Mouse (Mus musculus) lung, adult 2 months (tissue): ENCODE results near the gene Bmf. TPM values are rescaled to one million over a fixed set of nuclear protein-coding genes. Genes with fewer than 3 reads are reported as not detected.

Experiments
- DNase-seq: peaks from one replicate; pipeline ENCODE4 v3.0.0; 2022
- H3K4me1 ChIP-seq: fragments of 200-500 bp; 2 replicates; pipeline ENCODE4 v1.6.1; 2011; ENCODE audit warnings: low read length; ENCODE audit not compliant: control insufficient read depth, insufficient read depth
- H3K4me3 ChIP-seq: fragments of 200-500 bp; replicated peaks from 2 replicates; pipeline ENCODE3; 2011; ENCODE audit warnings: low read depth, mild to moderate bottlenecking, control low read depth, low read length; ENCODE audit errors: extremely low read depth
- CTCF ChIP-seq: fragments of 200-500 bp; IDR thresholded peaks from 2 replicates; pipeline ENCODE4 v1.5.1; 2011; ENCODE audit warnings: mild to moderate bottlenecking, low read length, control low read depth; ENCODE audit not compliant: insufficient read depth
- POLR2A ChIP-seq: fragments of 200-500 bp; IDR thresholded peaks from 2 replicates; pipeline ENCODE4 v1.6.1; 2011; ENCODE audit warnings: low read depth, mild to moderate bottlenecking, control low read depth, low read length, borderline replicate concordance; ENCODE audit errors: extremely low read depth
- WGBS: fragments of 180-500 bp; shearing (Covaris S2); methylation state at CpG from one replicate; pipeline ENCODE4 v1.1.7; 2018; 5-methylcytosine and 5-hydroxymethylcytosine counted together
- polyA plus RNA-seq: library from polyadenylated mRNA; depleted of rRNA; stranded (reverse); fragments of >200 nt; gene quantifications from 2 replicates; pipeline ENCODE4 v1.2.3, GENCODE M21; 2012

Gene Bmf
- polyA plus RNA-seq, 1 experiment = 35.9 TPM

DNA sequence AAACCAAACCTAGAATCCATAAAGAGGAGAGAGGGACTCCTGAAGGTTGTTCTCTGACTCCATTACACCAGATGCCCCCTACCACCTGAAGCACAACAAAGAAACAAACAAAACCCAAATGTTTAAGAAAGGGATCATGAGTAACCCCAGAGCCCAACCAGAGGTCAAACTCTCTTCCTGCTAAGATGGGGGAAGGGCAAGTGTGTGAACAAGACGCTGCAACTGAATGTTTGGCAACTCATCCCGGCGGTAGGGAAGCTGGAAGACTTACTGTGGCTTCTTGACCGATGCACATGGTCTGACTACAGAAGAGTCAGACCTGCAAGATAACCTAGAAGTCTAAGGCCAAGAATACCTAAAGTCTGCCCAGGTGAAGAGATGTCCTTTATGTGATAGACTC is 12.3 kb downstream of the Bmf start:
- no peak for TF ChIP-seq POLR2A
- TF ChIP-seq CTCF = no peak
- WGBS = 45% methylated on average over 4 of the region's 4 CpGs
- DNase-seq = no peak
- no peak overlapping the region for H3K4me3 ChIP-seq
- H3K4me1 ChIP-seq = peaks cover 44% of the 10 kb centered on the region

DNA sequence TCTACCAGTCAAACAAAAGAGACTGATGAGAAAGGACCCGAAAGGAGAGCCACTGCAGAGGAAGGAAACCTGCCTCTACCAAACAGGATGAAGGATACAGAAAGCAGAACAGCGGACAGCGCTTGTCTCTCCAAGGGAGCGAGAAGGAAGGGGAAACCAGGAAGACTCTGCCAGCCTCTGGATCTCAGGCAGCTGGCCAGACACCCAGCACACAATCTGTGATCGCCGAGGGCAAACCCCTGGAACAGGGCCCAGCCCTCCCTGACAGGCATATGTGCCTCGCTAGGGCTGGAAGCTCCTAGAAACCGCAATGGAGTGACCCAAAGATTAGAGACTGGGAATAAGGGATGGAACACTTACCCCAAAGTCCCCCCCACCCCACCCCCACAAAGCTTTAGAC is 12.9 kb downstream of the Bmf start:
- WGBS = 16% methylated on average over 8 of the region's 8 CpGs
- Histone ChIP-seq H3K4me1 (peaks cover 44% of the 10 kb centered on the region), H3K4me3 (no peak overlapping the region)
- peak; percentile 45 for DNase-seq
- no peak for TF ChIP-seq CTCF
- no peak for TF ChIP-seq POLR2A

DNA sequence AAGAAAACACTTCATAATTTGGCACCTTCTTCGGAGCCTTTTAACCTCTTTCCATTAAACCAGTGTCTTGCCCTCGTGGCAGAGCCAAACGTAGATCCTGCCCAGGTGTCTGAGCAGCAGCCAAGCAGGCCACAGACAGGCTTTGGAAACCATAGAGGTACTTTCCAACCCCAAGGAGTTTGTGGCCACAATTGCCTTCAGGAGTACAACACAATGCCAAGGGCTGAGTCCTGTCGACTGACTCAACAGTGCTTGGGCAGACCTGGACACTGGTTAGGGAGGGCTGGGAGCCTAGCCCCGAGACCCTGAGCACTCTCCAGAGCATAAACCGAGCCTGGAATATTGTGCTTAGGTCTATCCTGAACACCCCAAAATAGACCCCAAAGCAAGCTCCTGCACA is 13.4 kb downstream of the Bmf start:
- Histone ChIP-seq H3K4me3 (no peak overlapping the region), H3K4me1 (peaks cover 44% of the 10 kb centered on the region)
- DNase-seq = no peak
- no peak for TF ChIP-seq POLR2A
- TF ChIP-seq CTCF = no peak
- 37% methylated on average over 6 of the region's 6 CpGs for WGBS

DNA sequence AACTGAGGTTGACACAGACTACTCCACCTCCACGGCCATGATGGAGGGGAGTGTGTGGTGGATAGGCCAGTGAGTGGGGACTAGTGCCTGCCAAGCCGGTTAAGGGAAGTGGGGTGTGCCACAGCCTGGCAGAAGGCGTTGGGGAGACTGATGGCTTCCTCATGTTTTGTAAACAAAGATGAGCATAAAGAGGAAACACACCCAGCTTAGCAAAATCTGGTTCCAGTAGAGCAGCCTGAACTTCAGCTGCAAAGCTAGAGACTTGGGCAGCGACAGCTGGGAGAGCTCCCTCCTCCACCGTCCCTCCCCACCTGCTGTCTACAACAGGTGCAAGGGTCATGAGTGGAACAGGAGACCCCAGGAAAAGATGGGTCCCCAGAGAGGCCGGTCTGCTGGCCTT is 15.5 kb downstream of the Bmf start:
- 35% methylated on average over 6 of the region's 6 CpGs for WGBS
- TF ChIP-seq CTCF (no peak), POLR2A (no peak)
- no peak for DNase-seq
- Histone ChIP-seq H3K4me3 (no peak overlapping the region), H3K4me1 (peaks cover 35% of the 10 kb centered on the region)

DNA sequence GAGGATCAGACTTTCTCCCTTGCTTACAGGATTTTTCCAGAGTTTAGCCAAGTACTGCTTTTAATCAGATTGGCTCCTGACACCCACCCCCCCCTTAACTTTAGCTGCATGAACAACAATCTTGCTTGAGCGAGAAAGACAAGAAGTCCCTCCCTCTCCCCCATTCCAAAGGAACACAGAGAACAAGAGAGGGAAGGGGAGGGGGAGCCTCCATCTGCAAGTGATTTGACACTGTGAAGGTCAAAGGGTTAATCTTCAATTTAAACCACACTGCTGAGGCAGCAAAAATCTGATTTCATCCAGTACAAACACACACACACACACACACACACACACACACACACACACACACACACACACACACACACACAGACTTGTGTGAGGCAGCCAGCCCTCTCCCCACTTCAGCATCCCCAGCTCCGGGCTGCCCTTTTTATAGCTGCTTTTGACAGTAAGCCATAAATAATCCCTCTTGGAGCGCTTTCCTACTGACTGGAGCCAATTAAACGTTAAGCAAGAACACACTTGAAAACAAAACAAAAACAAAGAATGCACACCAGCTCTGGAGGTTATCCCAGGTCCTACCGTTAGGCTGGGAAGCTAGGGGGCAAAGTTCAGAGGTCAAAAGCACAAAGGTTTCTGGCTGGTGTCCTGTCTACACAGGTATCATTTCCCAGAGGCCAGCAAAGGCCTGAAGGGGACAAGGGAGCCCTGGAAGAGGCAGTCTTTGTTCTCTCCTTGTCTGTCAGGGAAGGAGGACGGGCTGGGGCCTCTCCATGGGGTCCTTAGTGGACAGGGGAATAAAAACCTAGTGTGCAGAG is 16.4 kb downstream of the Bmf start:
- DNase-seq = no peak
- TF ChIP-seq POLR2A (no peak), CTCF (no peak)
- WGBS = 19% methylated on average over 6 of the region's 6 CpGs
- Histone ChIP-seq H3K4me3 (no peak overlapping the region), H3K4me1 (peaks cover 35% of the 10 kb centered on the region)

DNA sequence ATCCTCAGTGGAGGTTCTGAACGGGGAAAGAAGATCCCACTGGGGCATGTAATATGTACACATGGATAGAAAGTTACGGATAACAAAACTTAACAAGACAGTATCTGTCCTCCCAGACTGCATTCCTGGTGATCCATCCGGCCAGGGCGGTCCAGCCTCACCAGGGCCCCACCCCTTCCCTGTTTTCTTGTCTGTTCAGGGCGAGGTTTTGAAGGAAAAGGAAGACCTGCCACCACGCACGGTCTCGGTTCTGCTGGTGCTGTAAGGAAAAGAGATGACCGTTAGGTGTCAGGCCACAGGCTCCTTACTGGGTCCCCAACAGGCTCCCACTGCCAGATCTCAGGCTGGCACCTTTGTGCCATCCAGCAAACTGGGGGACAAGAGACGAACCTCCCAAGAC is 17.1 kb downstream of the Bmf start:
- TF ChIP-seq CTCF = no peak
- TF ChIP-seq POLR2A = no peak
- WGBS = 35% methylated on average over 10 of the region's 10 CpGs
- H3K4me1 ChIP-seq = peaks cover 35% of the 10 kb centered on the region
- DNase-seq = no peak
- no peak overlapping the region for H3K4me3 ChIP-seq

DNA sequence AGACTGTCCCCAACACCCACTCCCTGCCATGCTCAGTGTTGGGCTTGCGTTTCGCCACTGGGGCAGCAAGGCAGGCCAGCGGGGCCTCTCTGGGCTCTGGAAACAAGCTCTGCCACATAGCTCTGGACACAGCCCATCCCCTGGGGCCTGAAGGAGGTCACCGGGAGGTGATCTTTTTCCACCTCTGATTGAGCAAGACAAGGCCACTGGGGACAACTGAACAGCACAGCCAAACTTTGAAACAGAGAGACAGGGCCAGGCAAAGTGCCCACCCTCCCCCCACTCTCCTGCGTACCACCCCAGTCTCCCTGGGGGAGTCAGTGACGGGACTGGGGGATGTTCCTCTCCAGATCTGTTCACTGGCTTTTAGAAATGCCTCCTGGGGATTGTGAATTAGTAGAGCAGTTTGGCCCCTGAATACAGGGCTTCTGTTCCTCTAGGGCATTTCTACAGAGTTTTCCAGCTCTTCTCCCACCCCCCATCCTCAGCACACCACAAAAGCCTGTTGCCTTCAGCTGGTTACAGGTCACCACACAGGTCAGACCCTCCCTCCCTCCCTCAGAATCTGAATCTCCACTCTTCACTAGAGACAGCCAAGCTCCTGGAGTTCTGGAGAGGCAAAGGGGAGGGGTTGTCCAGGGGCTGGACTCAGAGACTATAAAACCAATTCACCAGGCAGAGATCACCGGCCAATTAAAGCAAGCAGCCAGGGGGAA is 19.9 kb downstream of the Bmf start:
- TF ChIP-seq POLR2A (no peak), CTCF (no peak)
- peak; percentile 61 for DNase-seq
- H3K4me1 ChIP-seq = peaks cover 25% of the 10 kb centered on the region
- no peak overlapping the region for H3K4me3 ChIP-seq
- 44% methylated on average over 7 of the region's 7 CpGs for WGBS

DNA sequence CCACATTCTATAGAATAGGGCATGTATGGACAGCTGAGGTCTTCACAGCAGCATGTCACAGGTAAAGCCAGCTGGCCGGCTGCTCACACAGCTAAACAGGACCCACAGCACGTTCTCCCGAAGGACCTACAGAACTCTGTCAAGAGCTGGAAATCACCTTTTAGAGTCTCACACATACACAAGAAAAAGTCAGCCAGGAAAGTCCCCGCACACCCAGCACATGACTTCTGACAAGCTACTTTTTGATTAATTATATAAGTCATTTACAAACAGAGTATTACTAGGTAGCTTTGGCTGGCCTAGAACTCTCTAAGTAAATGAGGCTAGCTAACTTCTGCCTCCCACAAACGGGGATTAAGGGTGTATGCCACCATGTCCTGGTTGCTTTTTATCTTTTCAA is 22.9 kb downstream of the Bmf start:
- no peak overlapping the region for H3K4me3 ChIP-seq
- TF ChIP-seq POLR2A (no peak), CTCF (no peak)
- no peak for DNase-seq
- peaks cover 14% of the 10 kb centered on the region for H3K4me1 ChIP-seq
- WGBS = 85% methylated on average over 5 of the region's 5 CpGs

DNA sequence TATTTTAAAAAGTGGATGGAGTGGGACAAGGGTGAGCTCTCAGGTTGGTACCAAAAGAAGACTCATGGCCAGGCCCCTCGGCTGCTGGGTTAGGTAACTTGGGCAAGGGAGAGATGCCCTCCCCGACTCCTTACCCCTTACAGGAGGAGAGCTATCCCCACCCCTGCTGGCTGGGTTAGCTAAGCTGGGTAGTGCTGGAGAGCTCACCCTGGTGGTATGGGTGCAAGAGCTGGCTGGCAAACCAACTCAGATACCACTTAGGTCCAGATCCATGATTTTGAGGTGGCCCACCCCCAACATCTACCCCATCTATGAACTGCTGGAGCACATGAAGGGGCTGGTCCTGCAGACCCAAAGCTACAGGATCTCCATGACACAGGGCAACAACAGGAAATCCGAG is 24.7 kb downstream of the Bmf start:
- WGBS = 88% methylated on average over 3 of the region's 3 CpGs
- TF ChIP-seq CTCF = no peak
- TF ChIP-seq POLR2A = no peak
- Histone ChIP-seq H3K4me3 (no peak overlapping the region), H3K4me1 (peaks cover 22% of the 10 kb centered on the region)
- no peak for DNase-seq
